Mouse (Mus musculus): ENCODE results near the gene Vmn1r131. TPM values are rescaled to one million over a fixed set of nuclear protein-coding genes. Genes with fewer than 3 reads are reported as not detected.

The Vmn1r131 gene
- under 1 TPM in 1 of 2 experiments, not detected in 1; 0.34 TPM for polyA plus RNA-seq (2017; shearing (Covaris generic))

DNA sequence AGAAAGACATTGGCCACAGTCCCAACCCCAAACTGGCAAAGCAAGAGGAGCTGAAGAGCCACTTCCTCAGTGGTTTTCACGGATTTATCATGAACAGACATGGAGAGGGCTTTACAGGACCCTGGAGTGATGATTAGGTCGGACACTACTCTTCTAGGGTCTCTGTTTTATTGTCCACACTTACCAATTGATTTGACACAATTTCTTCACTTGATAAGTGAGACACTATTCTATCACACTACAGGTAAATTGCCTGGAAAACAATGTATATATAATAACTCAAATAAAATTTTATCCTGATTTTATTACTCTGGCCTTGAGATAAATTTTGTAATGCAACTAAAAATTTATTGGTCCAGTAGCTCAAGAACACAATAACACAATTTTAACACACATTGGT, at the start of gene Vmn1r131:
Gene Vmn1r131, minus strand, starts transcription at position 101 of the 400 bp plus-strand sequence.

GRCm38 (mm10) chr7:21511480-21511879, 34.4 kb downstream of the Vmn1r131 start, which contains the start of gene Vmn1r130:
Vmn1r130 (plus strand) TSS chr7:21511780.

Other genes starting within 250 kb of the Vmn1r131 start
- gene Vmn1r126, start 244.6 kb downstream of the Vmn1r131 start, polyA plus RNA-seq (2017; shearing (Covaris generic)), result not detected
- not detected for gene Vmn1r127, start 226.2 kb downstream of the Vmn1r131 start, polyA plus RNA-seq (2017; shearing (Covaris generic))
- gene Vmn1r128, start 196.7 kb downstream of the Vmn1r131 start, polyA plus RNA-seq (2017; shearing (Covaris generic)), result not detected
- not detected for gene Vmn1r129, start 184.8 kb downstream of the Vmn1r131 start, polyA plus RNA-seq (2017; shearing (Covaris generic))
- gene Gm6882, start 113.3 kb downstream of the Vmn1r131 start, polyA plus RNA-seq (2017; shearing (Covaris generic)), result 1 to 10 TPM in 1 of 2 experiments, under 1 TPM in 1; 0.24 to 1.8 TPM
- under 1 TPM in 1 of 2 experiments, not detected in 1; 0.32 TPM for gene Vmn1r130, start 34.3 kb downstream of the Vmn1r131 start, polyA plus RNA-seq (2017; shearing (Covaris generic))
- gene Vmn1r132, start 68.0 kb upstream of the Vmn1r131 start, polyA plus RNA-seq (2017; shearing (Covaris generic)), result not detected
- not detected for gene Gm4175, start 215.4 kb upstream of the Vmn1r131 start, polyA plus RNA-seq (2017; shearing (Covaris generic))

Data from inflammation-experienced regulatory T-cells (primary cell).